Mouse (Mus musculus) embryo, embryonic 11.5 days (tissue): ENCODE results near the gene Prrt3.

Source experiments
- DNase-seq: peaks from one replicate; pipeline ENCODE4 v3.0.0-alpha.2; 2012; ENCODE audit warnings: low read depth, low spot score

The Prrt3 gene

GRCm38 (mm10) chr6:113492101-113492864 is 9.4 kb downstream of the Prrt3 start:
- DNase-seq: no peak

- DNase-seq: no peak
These were observed 12.3 kb downstream of the Prrt3 start for GRCm38 (mm10) chr6:113489410-113489809.

- no peak for DNase-seq
These were observed 14.6 kb downstream of the Prrt3 start for GRCm38 (mm10) chr6:113487125-113487576.

- DNase-seq: no peak
These were observed 18.0 kb downstream of the Prrt3 start for GRCm38 (mm10) chr6:113483729-113484128.

GRCm38 (mm10) chr6:113483100-113483615 is 18.6 kb downstream of the Prrt3 start, which contains the start of gene Creld1:
Creld1 (plus strand) TSS chr6:113483297.
- DNase-seq: peak; percentile 88

GRCm38 (mm10) chr6:113482477-113483099 is 19.1 kb downstream of the Prrt3 start:
- DNase-seq: no peak

GRCm38 (mm10) chr6:113480555-113481373 is 21.0 kb downstream of the Prrt3 start:
- DNase-seq: no peak

- DNase-seq: no peak
These were observed 22.8 kb downstream of the Prrt3 start for GRCm38 (mm10) chr6:113478906-113479305.

GRCm38 (mm10) chr6:113477353-113477752 is 24.4 kb downstream of the Prrt3 start:
- DNase-seq: no peak

GRCm38 (mm10) chr6:113473715-113474114 is 28.0 kb downstream of the Prrt3 start:
- no peak for DNase-seq

GRCm38 (mm10) chr6:113473246-113473645 is 28.5 kb downstream of the Prrt3 start:
- DNase-seq: no peak

GRCm38 (mm10) chr6:113472061-113472460 is 29.7 kb downstream of the Prrt3 start:
- DNase-seq: no peak

- no peak for DNase-seq
These were observed 30.3 kb downstream of the Prrt3 start, which contains the start of gene Il17rc for GRCm38 (mm10) chr6:113471297-113471936. Il17rc (plus strand) TSS chr6:113471427.

GRCm38 (mm10) chr6:113469432-113469831 is 32.3 kb downstream of the Prrt3 start:
- DNase-seq: peak; percentile 56

GRCm38 (mm10) chr6:113469021-113469420 is 32.7 kb downstream of the Prrt3 start:
- peak; percentile 61 for DNase-seq

- no peak for DNase-seq
These were observed 33.2 kb downstream of the Prrt3 start for GRCm38 (mm10) chr6:113468512-113468911.

GRCm38 (mm10) chr6:113465602-113466001 is 36.1 kb downstream of the Prrt3 start:
- DNase-seq: no peak

- DNase-seq: no peak
These were observed 37.7 kb downstream of the Prrt3 start for GRCm38 (mm10) chr6:113464040-113464439.

- DNase-seq: no peak
These were observed 43.1 kb downstream of the Prrt3 start for GRCm38 (mm10) chr6:113458635-113459034.

- no peak for DNase-seq
These were observed 43.7 kb downstream of the Prrt3 start, which contains the start of gene Il17re for GRCm38 (mm10) chr6:113457952-113458534. Il17re (plus strand) TSS chr6:113458484.

GRCm38 (mm10) chr6:113455007-113455406 is 46.7 kb downstream of the Prrt3 start:
- DNase-seq: no peak
